Mouse (Mus musculus): ENCODE data around the gene Gnpnat1. TPM values are rescaled to one million over a fixed set of nuclear protein-coding genes. Genes with fewer than 3 reads are reported as not detected.

The Gnpnat1 gene
- polyA plus RNA-seq, 1 experiment = 12.5 TPM

DNA sequence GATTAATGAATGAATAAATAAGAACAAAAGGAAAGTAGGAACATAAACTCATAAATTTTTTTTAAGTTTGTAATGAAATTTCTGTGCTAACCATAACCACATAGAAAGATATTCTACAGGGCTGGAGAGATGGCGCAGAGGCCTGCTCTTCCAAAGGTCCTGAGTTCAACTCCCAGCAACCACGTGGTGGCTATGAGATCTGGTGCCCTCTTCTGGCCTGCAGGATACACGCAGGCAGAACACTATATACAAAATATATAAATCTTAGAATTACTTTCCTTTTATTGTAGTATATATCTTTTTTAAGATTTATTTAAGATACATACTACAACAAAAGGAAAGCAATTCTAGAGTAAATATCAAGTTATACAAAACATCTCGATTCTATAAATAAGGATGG lies 21.8 kb downstream of the Gnpnat1 start:
- Histone ChIP-seq H3ac (ENCODE audit: control insufficient read depth, insufficient read length, low read depth) (no peak overlapping the region), H3K4me3 (ENCODE audit: insufficient read depth, poor library complexity, severe bottlenecking) (no peak overlapping the region), H3K79me2 (ENCODE audit: control insufficient read depth, insufficient read depth) (peaks cover 37% of the 10 kb centered on the region), H3K27me3 (ENCODE audit: control insufficient read depth, insufficient read depth, insufficient read length) (no peaks in the 10 kb centered on the region), H3K36me3 (ENCODE audit: control insufficient read depth, insufficient read depth) (peaks cover 48% of the 10 kb centered on the region), H3K79me3 (ENCODE audit: low read depth) (peaks cover 4% of the 10 kb centered on the region)
- TF ChIP-seq FOSL1 (IDR thresholded peaks at IDR 0.05; ENCODE audit: insufficient read depth, low read length, poor library complexity, severe bottlenecking) (no peak), USF1 (IDR thresholded peaks at IDR 0.05; ENCODE audit: low read depth) (peak; percentile 35), MAX (IDR thresholded peaks at IDR 0.05) (peak; percentile 53)

GRCm38 (mm10) chr14:45380756-45381155 lies 24.0 kb downstream of the Gnpnat1 start:
- peaks cover 48% of the 10 kb centered on the region for H3K36me3 ChIP-seq (ENCODE audit: control insufficient read depth, insufficient read depth)
- H3K79me3 ChIP-seq (ENCODE audit: low read depth) = no peaks in the 10 kb centered on the region
- H3K4me3 ChIP-seq (ENCODE audit: insufficient read depth, poor library complexity, severe bottlenecking) = no peak overlapping the region
- H3K27me3 ChIP-seq (ENCODE audit: control insufficient read depth, insufficient read depth, insufficient read length) = no peaks in the 10 kb centered on the region
- TF ChIP-seq CTCF (IDR thresholded peaks at IDR 0.05; ENCODE audit: control insufficient read depth, insufficient read depth, insufficient read length) (no peak), MYOG (IDR thresholded peaks at IDR 0.05; ENCODE audit: control insufficient read depth, extremely low read depth, insufficient read length) (no peak), FOSL1 (IDR thresholded peaks at IDR 0.05; ENCODE audit: insufficient read depth, low read length, poor library complexity, severe bottlenecking) (no peak), MAX (IDR thresholded peaks at IDR 0.05) (no peak), MYOD1 (IDR thresholded peaks at IDR 0.05; ENCODE audit: control insufficient read depth, insufficient read length, low read depth) (no peak), CEBPB (IDR thresholded peaks at IDR 0.05; ENCODE audit: low read depth) (no peak), USF1 (IDR thresholded peaks at IDR 0.05; ENCODE audit: low read depth) (no peak)
- no peak overlapping the region for H3ac ChIP-seq (ENCODE audit: control insufficient read depth, insufficient read length, low read depth)
- peaks cover 15% of the 10 kb centered on the region for H3K79me2 ChIP-seq (ENCODE audit: control insufficient read depth, insufficient read depth)

DNA sequence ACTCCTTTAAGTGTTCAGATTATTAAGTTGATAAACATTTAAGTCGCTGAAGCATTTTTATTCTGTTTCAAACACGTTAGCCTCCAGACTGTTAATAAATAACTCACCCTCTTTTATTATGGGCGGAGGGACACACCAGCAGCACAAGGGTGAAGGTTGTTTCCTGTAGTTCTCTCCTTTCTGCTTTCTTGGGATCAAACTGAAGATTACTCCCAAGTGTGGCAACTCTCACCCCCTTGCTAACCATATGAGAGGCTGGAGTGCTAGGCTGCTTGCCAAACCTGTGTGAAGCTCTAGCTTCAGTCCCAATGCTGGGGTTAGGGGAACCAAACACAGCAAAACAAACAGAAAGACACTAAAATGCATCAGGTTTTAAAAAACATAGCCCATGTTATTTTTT lies 25.9 kb downstream of the Gnpnat1 start:
- Histone ChIP-seq H3K27me3 (ENCODE audit: control insufficient read depth, insufficient read depth, insufficient read length) (no peaks in the 10 kb centered on the region), H3K79me3 (ENCODE audit: low read depth) (no peaks in the 10 kb centered on the region), H3ac (ENCODE audit: control insufficient read depth, insufficient read length, low read depth) (no peak overlapping the region), H3K4me3 (ENCODE audit: insufficient read depth, poor library complexity, severe bottlenecking) (no peak overlapping the region), H3K79me2 (ENCODE audit: control insufficient read depth, insufficient read depth) (no peaks in the 10 kb centered on the region), H3K36me3 (ENCODE audit: control insufficient read depth, insufficient read depth) (peaks cover 48% of the 10 kb centered on the region)
- TF ChIP-seq MAX (IDR thresholded peaks at IDR 0.05) (no peak), MYOG (IDR thresholded peaks at IDR 0.05; ENCODE audit: control insufficient read depth, extremely low read depth, insufficient read length) (no peak)

GRCm38 (mm10) chr14:45365196-45365587 lies 39.5 kb downstream of the Gnpnat1 start:
- Histone ChIP-seq H3ac (ENCODE audit: control insufficient read depth, insufficient read length, low read depth) (no peak overlapping the region), H3K79me3 (ENCODE audit: low read depth) (no peaks in the 10 kb centered on the region), H3K4me3 (ENCODE audit: insufficient read depth, poor library complexity, severe bottlenecking) (no peak overlapping the region), H3K27me3 (ENCODE audit: control insufficient read depth, insufficient read depth, insufficient read length) (no peaks in the 10 kb centered on the region), H3K36me3 (ENCODE audit: control insufficient read depth, insufficient read depth) (peaks cover 30% of the 10 kb centered on the region), H3K79me2 (ENCODE audit: control insufficient read depth, insufficient read depth) (no peaks in the 10 kb centered on the region)
- TF ChIP-seq CTCF (IDR thresholded peaks at IDR 0.05; ENCODE audit: control insufficient read depth, insufficient read depth, insufficient read length) (no peak), MYOD1 (IDR thresholded peaks at IDR 0.05; ENCODE audit: control insufficient read depth, insufficient read length, low read depth) (no peak), FOSL1 (IDR thresholded peaks at IDR 0.05; ENCODE audit: insufficient read depth, low read length, poor library complexity, severe bottlenecking) (no peak), MYOG (IDR thresholded peaks at IDR 0.05; ENCODE audit: control insufficient read depth, extremely low read depth, insufficient read length) (no peak), MAX (IDR thresholded peaks at IDR 0.05) (no peak), USF1 (IDR thresholded peaks at IDR 0.05; ENCODE audit: low read depth) (no peak), CEBPB (IDR thresholded peaks at IDR 0.05; ENCODE audit: low read depth) (no peak)

GRCm38 (mm10) chr14:45364211-45365195 lies 40.2 kb downstream of the Gnpnat1 start:
- H3K79me2 ChIP-seq (ENCODE audit: control insufficient read depth, insufficient read depth) = no peaks in the 10 kb centered on the region
- H3K36me3 ChIP-seq (ENCODE audit: control insufficient read depth, insufficient read depth) = peaks cover 23% of the 10 kb centered on the region
- H3K4me3 ChIP-seq (ENCODE audit: insufficient read depth, poor library complexity, severe bottlenecking) = no peak overlapping the region
- H3K79me3 ChIP-seq (ENCODE audit: low read depth) = no peaks in the 10 kb centered on the region
- no peak overlapping the region for H3ac ChIP-seq (ENCODE audit: control insufficient read depth, insufficient read length, low read depth)
- no peaks in the 10 kb centered on the region for H3K27me3 ChIP-seq (ENCODE audit: control insufficient read depth, insufficient read depth, insufficient read length)
- TF ChIP-seq MYOD1 (IDR thresholded peaks at IDR 0.05; ENCODE audit: control insufficient read depth, insufficient read length, low read depth) (no peak), USF1 (IDR thresholded peaks at IDR 0.05; ENCODE audit: low read depth) (no peak), MYOG (IDR thresholded peaks at IDR 0.05; ENCODE audit: control insufficient read depth, extremely low read depth, insufficient read length) (no peak), FOSL1 (IDR thresholded peaks at IDR 0.05; ENCODE audit: insufficient read depth, low read length, poor library complexity, severe bottlenecking) (no peak), CTCF (IDR thresholded peaks at IDR 0.05; ENCODE audit: control insufficient read depth, insufficient read depth, insufficient read length) (no peak), CEBPB (IDR thresholded peaks at IDR 0.05; ENCODE audit: low read depth) (no peak)
